In the genomic region with DNA sequence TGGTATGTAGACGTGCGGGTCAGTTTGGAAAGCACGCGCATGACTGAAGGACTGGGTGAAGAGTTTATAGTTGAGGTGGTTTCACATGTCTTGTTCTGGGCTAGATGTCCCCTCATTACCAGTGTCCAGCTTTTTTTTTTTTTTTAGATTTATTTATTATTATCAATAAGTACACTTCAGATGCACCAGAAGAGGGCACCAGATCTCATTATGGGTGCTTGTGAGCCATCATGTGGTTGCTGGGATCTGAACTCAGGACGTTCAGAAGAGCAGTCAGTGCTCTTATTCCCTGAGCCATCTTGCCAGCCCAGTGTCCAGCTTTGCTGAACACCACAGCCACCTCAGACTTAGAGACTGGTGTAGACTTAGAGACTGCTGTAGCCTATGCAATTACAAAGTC, we compare ENCODE assay signal across 23 mouse cellular contexts. TPM values are rescaled to one million over a fixed set of nuclear protein-coding genes. Genes with fewer than 3 reads are reported as not detected.
DNase-seq lines count a peak whose midpoint lies in the region; ATAC-seq and TF ChIP-seq lines count a peak whose summit lies in the region.
"Had no signal": no experiment of that assay in that cellular context is flagged by ENCODE, and none has a peak within 500 bp of the region (broad histone marks: within the 10 kb centered on the region; RNA-seq: fewer than 3 reads in every experiment).

No protein-coding gene starts in this region.

- H3K9me3 ChIP-seq in liver, embryonic 14.5 days (ENCODE audit: control insufficient read depth, low read length), result no peaks in the 10 kb centered on the region
- H3K9me3 ChIP-seq in liver, embryonic 11.5 days (ENCODE audit: control insufficient read depth, low read length), result no peaks in the 10 kb centered on the region
- H3K9me3 ChIP-seq: embryonic facial prominence, embryonic 15.5 days; heart, embryonic 13.5 days; hindbrain, embryonic 15.5 days; limb, embryonic 12.5 days; liver, embryonic 15.5 days; neural tube, embryonic 12.5 days had no signal

- H3K27ac ChIP-seq in heart, adult 2 months, result no peak overlapping the region
- H3K27ac ChIP-seq in liver, embryonic 14.5 days, result no peak overlapping the region
- no peak overlapping the region for H3K27ac ChIP-seq in liver, embryonic 11.5 days (ENCODE audit: low read depth, low read length)
- H3K27ac ChIP-seq: embryonic facial prominence, embryonic 15.5 days; heart, embryonic 13.5 days; hindbrain, embryonic 15.5 days; limb, embryonic 12.5 days; liver, embryonic 15.5 days; neural tube, embryonic 12.5 days had no signal

- TF ChIP-seq CTCF in heart, adult 2 months (IDR thresholded peaks at IDR 0.05), result peak; percentile 44
- peak; percentile 52; the same call in 1 of the 2 replicates for TF ChIP-seq CTCF in liver, embryonic 14.5 days (IDR thresholded peaks at IDR 0.05; ENCODE audit: low read depth)

- H3K4me3 ChIP-seq in heart, adult 2 months, result no peak overlapping the region
- no peak overlapping the region for H3K4me3 ChIP-seq in liver, embryonic 14.5 days (ENCODE audit: insufficient read depth in 1 of 2, low read depth in 2 of 2, low read length in 2 of 2)
- no peak overlapping the region for H3K4me3 ChIP-seq in liver, embryonic 11.5 days (ENCODE audit: low read depth, low read length)
- H3K4me3 ChIP-seq: embryonic facial prominence, embryonic 15.5 days; heart, embryonic 13.5 days; hindbrain, embryonic 15.5 days; limb, embryonic 12.5 days; liver, embryonic 15.5 days; neural tube, embryonic 12.5 days had no signal

- H3K79me2 ChIP-seq in heart, adult 2 months (replicated peaks; ENCODE audit: control insufficient read depth, insufficient read depth, low read length), result 0 out of 2 replicates have a peak, but pooled peaks cover 1% of the 10 kb centered on the region

- WGBS in heart, adult 2 months, result 84% methylated on average over 5 of the region's 5 CpGs
- WGBS in liver, embryonic 14.5 days (ENCODE audit: insufficient replicate concordance), result 75% methylated on average over 5 of the region's 5 CpGs
- 84% methylated on average over 5 of the region's 5 CpGs for WGBS in liver, embryonic 11.5 days

- no peak for ATAC-seq in liver, embryonic 14.5 days (ENCODE audit: insufficient read depth)
- ATAC-seq in liver, embryonic 11.5 days (replicated peaks; ENCODE audit: low FRiP score), result no peak

- H3K27me3 ChIP-seq in heart, adult 2 months (ENCODE audit: control insufficient read depth, insufficient read depth, low read length), result no peaks in the 10 kb centered on the region
- H3K27me3 ChIP-seq in liver, embryonic 14.5 days (ENCODE audit: control insufficient read depth, insufficient read depth, low read length), result no peaks in the 10 kb centered on the region
- no peaks in the 10 kb centered on the region for H3K27me3 ChIP-seq in liver, embryonic 11.5 days (replicated peaks; ENCODE audit: control insufficient read depth, insufficient read depth, low read length)
- H3K27me3 ChIP-seq: embryonic facial prominence, embryonic 15.5 days; heart, embryonic 13.5 days; limb, embryonic 12.5 days; liver, embryonic 15.5 days; neural tube, embryonic 12.5 days had no signal

- no peak overlapping the region for H3K9ac ChIP-seq in heart, adult 2 months (ENCODE audit: low read depth, low read length)
- no peak overlapping the region for H3K9ac ChIP-seq in liver, embryonic 14.5 days (replicated peaks)
- H3K9ac ChIP-seq in liver, embryonic 11.5 days (ENCODE audit: low read depth, low read length), result no peak overlapping the region
- H3K9ac ChIP-seq: embryonic facial prominence, embryonic 15.5 days; heart, embryonic 13.5 days; hindbrain, embryonic 15.5 days; limb, embryonic 12.5 days; liver, embryonic 15.5 days; neural tube, embryonic 12.5 days had no signal

- peaks cover 2% of the 10 kb centered on the region; the same call in 1 of the 2 replicates for H3K4me1 ChIP-seq in heart, adult 2 months (ENCODE audit: control insufficient read depth, insufficient read depth, low read length)
- H3K4me1 ChIP-seq in liver, embryonic 14.5 days (replicated peaks; ENCODE audit: control insufficient read depth in 2 of 2, insufficient read depth in 2 of 2, low read length in 1 of 2), result peaks cover 10 to 12% of the 10 kb centered on the region in 2 experiments
- peaks cover 11% of the 10 kb centered on the region for H3K4me1 ChIP-seq in liver, embryonic 11.5 days (replicated peaks; ENCODE audit: control insufficient read depth, insufficient read depth, low read length)

- intact Hi-C loops in heart, adult 2 months (cut with DNase I), result no loop called here
- intact Hi-C loops in heart, postnatal 25 days (cut with DNase I), result no loop called here

- no peaks in the 10 kb centered on the region for H3K36me3 ChIP-seq in heart, adult 2 months (ENCODE audit: control insufficient read depth, insufficient read depth, low read length)
- no peaks in the 10 kb centered on the region; the same call in 1 of the 2 replicates for H3K36me3 ChIP-seq in liver, embryonic 14.5 days (replicated peaks; ENCODE audit: control insufficient read depth, insufficient read depth, low read depth)
- H3K36me3 ChIP-seq in liver, embryonic 11.5 days (ENCODE audit: control insufficient read depth, insufficient read depth, low read length), result peaks cover 30% of the 10 kb centered on the region

- no peak overlapping the region for H3K4me2 ChIP-seq in liver, embryonic 14.5 days (ENCODE audit: low read depth)
- no peak overlapping the region for H3K4me2 ChIP-seq in liver, embryonic 11.5 days
- H3K4me2 ChIP-seq: embryonic facial prominence, embryonic 15.5 days; heart, embryonic 13.5 days; hindbrain, embryonic 15.5 days; limb, embryonic 12.5 days; liver, embryonic 15.5 days; neural tube, embryonic 12.5 days had no signal

- TF ChIP-seq POLR2A in heart, adult 2 months (IDR thresholded peaks at IDR 0.05; ENCODE audit: insufficient read depth, low read depth, low read length), result no peak

- no peak for DNase-seq in heart, adult 2 months
- no peak for DNase-seq in heart, postnatal 25 days (ENCODE audit: low spot score)
- DNase-seq in liver, embryonic 14.5 days (ENCODE audit: low read depth in 3 of 3, low spot score in 3 of 3), result no peak
- DNase-seq in liver, embryonic 11.5 days (ENCODE audit: low spot score), result no peak
- DNase-seq in A20 (ENCODE audit: low read depth, low spot score), result peak; percentile 36
- DNase-seq in induced T-regulatory cell, adult 2 months (ENCODE audit: low read depth), result peak; percentile 25
- DNase-seq in T-cell, adult 2 months (ENCODE audit: low spot score), result no peak
- DNase-seq: adrenal gland, postnatal 36 days; cerebellum, adult 18-20 months; cerebellum, postnatal 36 days; heart, adult 11 months; heart, postnatal 36 days; kidney, adult 18-20 months; lung, postnatal 14 days; thymus, postnatal 36 days had no signal

- no peak for TF ChIP-seq EP300 in heart, adult 2 months (IDR thresholded peaks at IDR 0.05; ENCODE audit: insufficient read depth, low read depth, low read length)
- no peak for TF ChIP-seq EP300 in liver, embryonic 14.5 days (IDR thresholded peaks at IDR 0.05; ENCODE audit: low read depth)

RNA-seq across cellular contexts. Expression of gene Tsen54, which starts 2.8 kb away (rescaled TPM):
- total RNA-seq in heart, adult 2 months (2021), result 1 to 10 TPM; 7.2 to 9.3 TPM
- polyA plus RNA-seq in heart, adult 2 months (2012; rRNA removed), result 15.9 and 16.3 TPM in 2 replicates
- 1 to 10 TPM; 9.1 to 9.2 TPM for total RNA-seq in heart, postnatal 25 days (2021)
- polyA plus RNA-seq in liver, embryonic 14.5 days (2012; rRNA removed), result 12.4 and 12.9 TPM in 2 replicates
- 9.7 and 12.4 TPM in 2 replicates for polyA plus RNA-seq in liver, embryonic 14.5 days (2014; fragmentation: Nextera tagmentation; extraction: Ambion mirVana)
- polyA plus RNA-seq in liver, embryonic 11.5 days (2014; fragmentation: Nextera tagmentation; extraction: Ambion mirVana), result 36.1 and 36.4 TPM in 2 replicates

RNA-seq across cellular contexts. Expression of gene Caskin2, which starts 3.9 kb away (rescaled TPM):
- total RNA-seq in heart, adult 2 months (2021), result 10 to 100 TPM; 40.5 to 43.8 TPM
- polyA plus RNA-seq in heart, adult 2 months (2012; rRNA removed), result 38.5 TPM in 2 replicates
- 10 to 100 TPM; 41.8 to 52.2 TPM for total RNA-seq in heart, postnatal 25 days (2021)
- polyA plus RNA-seq in liver, embryonic 14.5 days (2012; rRNA removed), result 7.1 and 7.8 TPM in 2 replicates
- polyA plus RNA-seq in liver, embryonic 14.5 days (2014; fragmentation: Nextera tagmentation; extraction: Ambion mirVana), result 4.9 and 6.1 TPM in 2 replicates
- polyA plus RNA-seq in liver, embryonic 11.5 days (2014; fragmentation: Nextera tagmentation; extraction: Ambion mirVana), result 13.5 and 14.0 TPM in 2 replicates

RNA-seq across cellular contexts. Expression of gene Llgl2, which starts 6.5 kb away (rescaled TPM):
- 10 to 100 TPM; 18.4 to 20.3 TPM for total RNA-seq in heart, adult 2 months (2021)
- 19.4 and 20.2 TPM in 2 replicates for polyA plus RNA-seq in heart, adult 2 months (2012; rRNA removed)
- 10 to 100 TPM; 15.1 to 21.5 TPM for total RNA-seq in heart, postnatal 25 days (2021)
- 9.4 and 10.5 TPM in 2 replicates for polyA plus RNA-seq in liver, embryonic 14.5 days (2012; rRNA removed)
- polyA plus RNA-seq in liver, embryonic 14.5 days (2014; fragmentation: Nextera tagmentation; extraction: Ambion mirVana), result 7.5 and 9.3 TPM in 2 replicates
- 15.6 and 18.7 TPM in 2 replicates for polyA plus RNA-seq in liver, embryonic 11.5 days (2014; fragmentation: Nextera tagmentation; extraction: Ambion mirVana)

RNA-seq across cellular contexts. Expression of gene Myo15b, which starts 40.9 kb away (rescaled TPM):
- under 1 TPM in 1 of 2 experiments, not detected in 1; 0.05 TPM for total RNA-seq in heart, adult 2 months (2021)
- polyA plus RNA-seq in heart, adult 2 months (2012; rRNA removed), result 0.20 and 0.29 TPM in 2 replicates
- total RNA-seq in heart, postnatal 25 days (2021), result under 1 TPM in 1 of 2 experiments, not detected in 1; 0.08 TPM
- 0.36 and 0.42 TPM in 2 replicates for polyA plus RNA-seq in liver, embryonic 14.5 days (2012; rRNA removed)
- 0.09 and 0.29 TPM in 2 replicates for polyA plus RNA-seq in liver, embryonic 14.5 days (2014; fragmentation: Nextera tagmentation; extraction: Ambion mirVana)
- 0.56 and 0.89 TPM in 2 replicates for polyA plus RNA-seq in liver, embryonic 11.5 days (2014; fragmentation: Nextera tagmentation; extraction: Ambion mirVana)
- total RNA-seq: gastrocnemius, adult 8-10 months had no signal
- polyA plus RNA-seq: C2C12; limb, embryonic 12.5 days had no signal

RNA-seq across cellular contexts. Expression of gene Tmem94, which starts 52.1 kb away (rescaled TPM):
- 100 to 1,000 TPM in 1 of 2 experiments, 10 to 100 TPM in 1; 99.5 to 103 TPM for total RNA-seq in heart, adult 2 months (2021)
- polyA plus RNA-seq in heart, adult 2 months (2012; rRNA removed), result 125 and 135 TPM in 2 replicates
- total RNA-seq in heart, postnatal 25 days (2021), result 100 to 1,000 TPM; 102 to 110 TPM
- 11.0 and 13.8 TPM in 2 replicates for polyA plus RNA-seq in liver, embryonic 14.5 days (2012; rRNA removed)
- polyA plus RNA-seq in liver, embryonic 14.5 days (2014; fragmentation: Nextera tagmentation; extraction: Ambion mirVana), result 3.7 and 6.1 TPM in 2 replicates
- 14.1 and 14.4 TPM in 2 replicates for polyA plus RNA-seq in liver, embryonic 11.5 days (2014; fragmentation: Nextera tagmentation; extraction: Ambion mirVana)

Comparison
In these comparisons a context has a peak if more than half of its experiments do, and no peak if none do; other contexts are left out.
1. DNase-seq: peak in A20 (single experiment) and induced T-regulatory cell, adult 2 months (single experiment); none in heart, adult 2 months (0 of 2), heart, postnatal 25 days (single experiment), liver, embryonic 14.5 days (0 of 3), liver, embryonic 11.5 days (single experiment) and T-cell, adult 2 months (single experiment).